Mouse (Mus musculus) C2C12 (cell line): ENCODE data around the gene Arhgef18. TPM values are rescaled to one million over a fixed set of nuclear protein-coding genes. Genes with fewer than 3 reads are reported as not detected.

ENCODE experiments used
- H3K27me3 ChIP-seq: one replicate; pipeline ENCODE4 v1.6.1; 2011; ENCODE audit not compliant: control insufficient read depth, insufficient read depth, insufficient read length
- H3K36me3 ChIP-seq: one replicate; pipeline ENCODE4 v1.6.1; 2011; ENCODE audit not compliant: control insufficient read depth, insufficient read depth
- H3K4me3 ChIP-seq: one replicate; pipeline ENCODE4 v1.5.1; 2011; ENCODE audit warnings: mild to moderate bottlenecking, control low read depth; ENCODE audit not compliant: poor library complexity, insufficient read depth, severe bottlenecking
- H3K79me2 ChIP-seq: one replicate; pipeline ENCODE4 v1.6.1; 2011; ENCODE audit not compliant: control insufficient read depth, insufficient read depth
- H3K79me3 ChIP-seq: one replicate; pipeline ENCODE4 v1.6.1; 2011; ENCODE audit warnings: low read depth, control low read depth
- H3ac ChIP-seq: one replicate; pipeline ENCODE3; 2011; ENCODE audit warnings: low read depth; ENCODE audit not compliant: control insufficient read depth, insufficient read length
- CEBPB ChIP-seq: IDR thresholded peaks from one replicate; pipeline ENCODE4 v1.6.1; 2011; ENCODE audit warnings: low read depth, mild to moderate bottlenecking, control low read depth, moderate library complexity
- CTCF ChIP-seq: IDR thresholded peaks from one replicate; pipeline ENCODE4 v1.5.1; 2011; ENCODE audit not compliant: control insufficient read depth, insufficient read depth, insufficient read length
- FOSL1 ChIP-seq: IDR thresholded peaks from one replicate; pipeline ENCODE4 v1.8.0; 2011; ENCODE audit warnings: mild to moderate bottlenecking, low read length; ENCODE audit not compliant: poor library complexity, insufficient read depth, severe bottlenecking
- MAX ChIP-seq: IDR thresholded peaks from one replicate; pipeline ENCODE4 v1.6.1; 2011; ENCODE audit warnings: mild to moderate bottlenecking, control low read depth
- MYOD1 ChIP-seq: IDR thresholded peaks from one replicate; pipeline ENCODE4 v1.6.1; 2011; ENCODE audit warnings: low read depth; ENCODE audit not compliant: control insufficient read depth, insufficient read length
- MYOG ChIP-seq: IDR thresholded peaks from one replicate; pipeline ENCODE4 v1.6.1; 2011; ENCODE audit not compliant: control insufficient read depth, insufficient read length; ENCODE audit errors: extremely low read depth
- USF1 ChIP-seq: IDR thresholded peaks from one replicate; pipeline ENCODE4 v1.6.1; 2011; ENCODE audit warnings: low read depth, mild to moderate bottlenecking, control low read depth, moderate library complexity
- long read RNA-seq, 2 experiments: library from polyadenylated mRNA; unstranded; transcript quantifications; one replicate each; pipeline ENCODE4 v2.0.0; 2019 to 2020
- polyA plus RNA-seq: library from polyadenylated mRNA; unstranded; fragments of >200 nt; fragmentation: generic; extraction: Trizol; gene quantifications from one replicate; pipeline ENCODE4 v1.2.1, GENCODE M21; 2012; ENCODE audit warnings: missing spikeins

Gene Arhgef18
- 18.4 TPM for polyA plus RNA-seq
- long read RNA-seq, experiment 1, partial matches to known transcripts: 1 of 4 reads
- long read RNA-seq, experiment 1, other reads (novel, unspliced or antisense): 3 of 4 reads
- long read RNA-seq, experiment 2, full-length matches to known transcripts: 31 of 55 reads
- long read RNA-seq, experiment 2, partial matches to known transcripts: 10 of 55 reads
- long read RNA-seq, experiment 2, other reads (novel, unspliced or antisense): 14 of 55 reads

- H3K4me3 ChIP-seq: peak within 1 kb of the TSS; percentile 74
- TF ChIP-seq MAX: peak; percentile 32
- TF ChIP-seq MYOD1: no peak
- TF ChIP-seq FOSL1: no peak
- TF ChIP-seq USF1: no peak
- no peak for TF ChIP-seq CTCF
- peak within 1 kb of the TSS; percentile 97 for H3ac ChIP-seq
- peaks cover 42% of the 10 kb centered on the region for H3K79me3 ChIP-seq
- peaks cover 9% of the 10 kb centered on the region for H3K36me3 ChIP-seq
- peaks cover 55% of the 10 kb centered on the region for H3K79me2 ChIP-seq
- H3K27me3 ChIP-seq: no peaks in the 10 kb centered on the region
These were observed at the start of gene Arhgef18 for GRCm38 (mm10) chr8:3392771-3393710. Gene Arhgef18 (plus strand): TSS chr8:3393006.

- TF ChIP-seq CTCF (no peak), CEBPB (no peak)
- H3K79me3 ChIP-seq: no peaks in the 10 kb centered on the region
- no peak overlapping the region for H3ac ChIP-seq
- H3K36me3 ChIP-seq: no peaks in the 10 kb centered on the region
- no peaks in the 10 kb centered on the region for H3K27me3 ChIP-seq
- no peaks in the 10 kb centered on the region for H3K79me2 ChIP-seq
- no peak overlapping the region for H3K4me3 ChIP-seq
These were observed 47.5 kb upstream of the Arhgef18 start for GRCm38 (mm10) chr8:3345337-3345736.

- H3K4me3 ChIP-seq: no peak overlapping the region
- TF ChIP-seq CEBPB (no peak), CTCF (no peak), MYOD1 (no peak), MYOG (no peak), USF1 (no peak), MAX (no peak), FOSL1 (no peak)
- no peak overlapping the region for H3ac ChIP-seq
- H3K79me3 ChIP-seq: no peaks in the 10 kb centered on the region
- no peaks in the 10 kb centered on the region for H3K36me3 ChIP-seq
- no peaks in the 10 kb centered on the region for H3K79me2 ChIP-seq
- H3K27me3 ChIP-seq: no peaks in the 10 kb centered on the region
These were observed 46.0 kb upstream of the Arhgef18 start for GRCm38 (mm10) chr8:3346691-3347413.

- H3K79me3 ChIP-seq: no peaks in the 10 kb centered on the region
- H3K79me2 ChIP-seq: no peaks in the 10 kb centered on the region
These were observed 44.5 kb upstream of the Arhgef18 start for GRCm38 (mm10) chr8:3348142-3348823.

DNA sequence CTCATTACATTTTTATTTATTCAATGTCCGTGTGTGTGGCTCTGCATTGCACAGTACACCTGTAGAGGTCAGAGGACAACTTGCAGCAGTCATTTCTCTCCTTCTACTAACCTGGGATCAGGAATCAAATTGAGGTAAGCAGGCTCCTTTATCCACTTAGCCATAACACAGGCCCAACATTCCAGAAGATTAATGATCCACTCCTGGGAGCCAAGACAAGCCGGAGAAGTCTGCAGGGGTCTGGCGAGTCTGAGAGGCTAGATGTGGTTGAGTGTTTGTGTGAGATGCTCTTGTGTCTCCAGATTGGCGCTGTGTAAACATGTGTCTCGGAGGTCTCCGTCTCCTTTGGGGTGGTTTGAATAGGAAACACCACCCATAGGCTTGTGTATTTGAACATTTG, 42.1 kb upstream of the Arhgef18 start:
- Histone ChIP-seq H3K36me3 (no peaks in the 10 kb centered on the region), H3K79me2 (no peaks in the 10 kb centered on the region), H3K27me3 (peaks cover 14% of the 10 kb centered on the region), H3K79me3 (no peaks in the 10 kb centered on the region), H3K4me3 (no peak overlapping the region), H3ac (no peak overlapping the region)
- TF ChIP-seq CEBPB (no peak), USF1 (no peak), CTCF (no peak)

More at GRCm38 (mm10) chr8:3348142-3348823, 44.5 kb upstream of the Arhgef18 start:
- peaks cover 3% of the 10 kb centered on the region for H3K27me3 ChIP-seq
- no peak overlapping the region for H3K4me3 ChIP-seq
- TF ChIP-seq MYOD1: peak; percentile 13
- TF ChIP-seq CTCF: no peak
- TF ChIP-seq CEBPB: no peak
- no peak for TF ChIP-seq FOSL1
- no peak for TF ChIP-seq USF1
- TF ChIP-seq MYOG: no peak
- no peak for TF ChIP-seq MAX
- H3ac ChIP-seq: no peak overlapping the region
- no peaks in the 10 kb centered on the region for H3K36me3 ChIP-seq
